Mouse (Mus musculus) lung, adult 2 months (tissue): ENCODE measurements around the gene Dcun1d4. TPM values are rescaled to one million over a fixed set of nuclear protein-coding genes. Genes with fewer than 3 reads are reported as not detected.
A peak's percentile ranks its signal among the peaks of the same experiment; 100 is the strongest.

Experiments
- DNase-seq: peaks from one replicate; pipeline ENCODE4 v3.0.0; 2022
- H3K4me1 ChIP-seq: fragments of 200-500 bp; 2 replicates; pipeline ENCODE4 v1.6.1; 2011; ENCODE audit warnings: low read length; ENCODE audit not compliant: control insufficient read depth, insufficient read depth
- H3K4me3 ChIP-seq: fragments of 200-500 bp; replicated peaks from 2 replicates; pipeline ENCODE3; 2011; ENCODE audit warnings: low read depth, mild to moderate bottlenecking, control low read depth, low read length; ENCODE audit errors: extremely low read depth
- CTCF ChIP-seq: fragments of 200-500 bp; IDR thresholded peaks from 2 replicates; pipeline ENCODE4 v1.5.1; 2011; ENCODE audit warnings: mild to moderate bottlenecking, low read length, control low read depth; ENCODE audit not compliant: insufficient read depth
- POLR2A ChIP-seq: fragments of 200-500 bp; IDR thresholded peaks from 2 replicates; pipeline ENCODE4 v1.6.1; 2011; ENCODE audit warnings: low read depth, mild to moderate bottlenecking, control low read depth, low read length, borderline replicate concordance; ENCODE audit errors: extremely low read depth
- WGBS: fragments of 180-500 bp; shearing (Covaris S2); methylation state at CpG from one replicate; pipeline ENCODE4 v1.1.7; 2018; 5-methylcytosine and 5-hydroxymethylcytosine counted together
- polyA plus RNA-seq: library from polyadenylated mRNA; depleted of rRNA; stranded (reverse); fragments of >200 nt; gene quantifications from 2 replicates; pipeline ENCODE4 v1.2.3, GENCODE M21; 2012; rRNA removed

The Dcun1d4 gene
- 3.4 and 6.4 TPM in 2 replicates for polyA plus RNA-seq

DNA sequence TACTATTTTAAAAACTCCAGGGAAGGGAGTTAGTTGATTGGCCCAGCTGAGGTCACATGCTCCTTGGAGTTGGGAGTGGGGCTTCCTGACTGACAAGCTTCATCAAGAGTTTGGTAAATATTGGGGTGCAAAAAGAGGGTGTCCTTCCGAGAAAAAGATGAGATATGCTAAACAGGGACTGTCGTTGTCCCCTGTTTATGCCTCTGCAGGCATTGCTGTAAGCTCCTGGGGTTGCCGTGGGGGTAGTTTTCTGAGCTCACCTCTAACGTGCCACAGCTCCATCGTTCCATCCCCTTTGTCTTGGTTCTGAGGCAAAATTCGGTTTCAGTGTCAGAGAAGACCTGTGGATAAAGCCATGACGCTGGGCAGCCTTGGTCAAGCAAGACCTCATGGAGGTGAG, at the start of gene Dcun1d4:
Dcun1d4 (plus strand) TSS at position 301 of the 400 bp plus-strand sequence.
- Histone ChIP-seq H3K4me3 (no peak within 1 kb of the TSS), H3K4me1 (no peaks in the 10 kb centered on the region)
- no peak for TF ChIP-seq POLR2A
- TF ChIP-seq CTCF: no peak
- 78% methylated on average over 7 of the region's 7 CpGs for WGBS
- no peak for DNase-seq

DNA sequence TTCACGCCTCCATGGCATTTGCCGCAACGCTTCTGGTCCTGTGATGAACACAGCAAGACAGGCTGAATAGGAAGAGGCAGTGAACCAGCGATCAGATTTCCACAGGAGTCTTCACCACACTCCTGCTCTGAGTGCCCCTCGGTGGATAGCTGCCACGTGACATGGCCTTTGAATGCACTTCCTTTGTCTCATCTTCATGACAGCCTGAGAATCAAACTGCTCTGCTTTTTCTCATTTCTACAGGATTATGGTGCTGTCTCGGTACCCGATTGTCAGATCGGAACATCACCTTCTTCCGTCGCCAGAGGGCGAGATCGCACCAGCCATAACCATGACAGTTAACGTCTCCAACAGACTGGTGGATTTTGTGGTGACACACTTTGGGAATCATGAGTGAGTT, 49.2 kb upstream of the Dcun1d4 start:
- Histone ChIP-seq H3K4me3 (no peak overlapping the region), H3K4me1 (no peaks in the 10 kb centered on the region)
- TF ChIP-seq POLR2A (no peak), CTCF (peak; percentile 94)
- peak; percentile 68 for DNase-seq
- WGBS: 26% methylated on average over 14 of the region's 14 CpGs

GRCm38 (mm10) chr5:73432805-73433204, 48.0 kb upstream of the Dcun1d4 start:
- Histone ChIP-seq H3K4me1 (no peaks in the 10 kb centered on the region), H3K4me3 (no peak overlapping the region)
- TF ChIP-seq POLR2A (no peak), CTCF (no peak)
- WGBS: 80% methylated on average over 6 of the region's 6 CpGs
- no peak for DNase-seq

GRCm38 (mm10) chr5:73434764-73435163, 46.0 kb upstream of the Dcun1d4 start:
- Histone ChIP-seq H3K4me1 (no peaks in the 10 kb centered on the region), H3K4me3 (no peak overlapping the region)
- DNase-seq: no peak
- 74% methylated on average over 7 of the region's 7 CpGs for WGBS
- TF ChIP-seq CTCF (no peak), POLR2A (no peak)

GRCm38 (mm10) chr5:73442176-73442575, 38.6 kb upstream of the Dcun1d4 start:
- TF ChIP-seq POLR2A (no peak), CTCF (no peak)
- 71% methylated on average over 9 of the region's 9 CpGs for WGBS

GRCm38 (mm10) chr5:73450276-73450675, 30.5 kb upstream of the Dcun1d4 start:
- Histone ChIP-seq H3K4me1 (no peaks in the 10 kb centered on the region), H3K4me3 (no peak overlapping the region)
- WGBS: 74% methylated on average over 1 of the region's 1 CpGs
- no peak for DNase-seq
- TF ChIP-seq POLR2A: no peak
- no peak for TF ChIP-seq CTCF

More at GRCm38 (mm10) chr5:73442176-73442575, 38.6 kb upstream of the Dcun1d4 start:
- Histone ChIP-seq H3K4me1 (no peaks in the 10 kb centered on the region), H3K4me3 (no peak overlapping the region)
- no peak for DNase-seq

DNA sequence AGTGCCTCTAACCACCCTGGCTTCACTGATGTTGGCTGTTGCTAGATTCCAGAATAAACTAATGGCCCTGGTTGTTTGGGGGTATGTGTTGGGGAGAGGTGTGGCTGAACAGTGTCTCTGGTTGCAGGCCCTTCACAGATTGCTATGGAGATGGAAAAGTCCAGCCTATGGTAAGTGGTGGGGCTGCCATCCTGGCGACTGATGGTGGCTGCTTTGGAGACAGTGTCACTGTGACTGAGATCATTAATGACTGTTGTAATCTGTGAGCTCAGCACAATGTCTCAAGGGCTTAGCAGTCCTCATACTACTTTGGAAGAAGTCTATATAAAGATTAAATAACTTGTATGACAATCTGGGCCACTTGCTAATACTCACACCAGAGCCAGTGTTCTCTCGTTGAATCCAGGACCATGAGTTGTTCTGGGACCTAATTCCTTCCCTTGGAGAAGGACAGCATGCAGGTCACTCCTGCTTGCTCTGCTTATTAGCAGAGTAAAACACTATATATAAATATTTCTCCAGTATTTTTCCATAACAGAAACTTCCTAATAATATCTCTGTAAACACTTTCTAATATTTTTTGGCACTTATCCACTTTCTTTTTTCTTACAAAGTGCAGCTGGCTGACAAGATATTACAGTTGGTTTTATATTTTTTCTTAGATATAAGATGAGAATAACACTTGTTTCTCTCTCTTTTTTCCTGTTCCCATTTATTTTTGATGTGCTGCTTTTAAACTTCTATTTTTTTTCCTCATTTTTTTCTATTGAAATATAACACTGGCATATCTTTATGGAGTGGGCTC, 26.1 kb upstream of the Dcun1d4 start:
- WGBS: 39% methylated on average over 2 of the region's 2 CpGs
- DNase-seq: no peak
- no peaks in the 10 kb centered on the region for H3K4me1 ChIP-seq
- TF ChIP-seq CTCF (no peak), POLR2A (no peak)
- no peak overlapping the region for H3K4me3 ChIP-seq

- DNase-seq: no peak
- TF ChIP-seq CTCF (no peak), POLR2A (no peak)
- no peaks in the 10 kb centered on the region for H3K4me1 ChIP-seq
- 64% methylated on average over 5 of the region's 5 CpGs for WGBS
- H3K4me3 ChIP-seq: no peak overlapping the region
These were observed 25.5 kb upstream of the Dcun1d4 start for GRCm38 (mm10) chr5:73455307-73455687.

GRCm38 (mm10) chr5:73468462-73469433, 12.1 kb upstream of the Dcun1d4 start:
- WGBS: 63% methylated on average over 16 of the region's 16 CpGs
- TF ChIP-seq POLR2A (no peak), CTCF (no peak)
- Histone ChIP-seq H3K4me3 (no peak overlapping the region), H3K4me1 (no peaks in the 10 kb centered on the region)
- no peak for DNase-seq
